Mouse (Mus musculus) ES-E14 (cell line): ENCODE data around the gene Pde4d.

Source experiments
- CHD2 ChIP-seq: IDR thresholded peaks from 2 replicates; pipeline ENCODE4 v1.6.1; 2014; ENCODE audit warnings: mild to moderate bottlenecking, low read depth, low read length, inconsistent platforms
- MAFK ChIP-seq: IDR thresholded peaks from 2 replicates; pipeline ENCODE4 v1.6.1; 2014; ENCODE audit warnings: mild to moderate bottlenecking, low read depth, low read length, inconsistent platforms; ENCODE audit not compliant: insufficient read depth
- ZC3H11A ChIP-seq: IDR thresholded peaks from 2 replicates; pipeline ENCODE4 v1.6.1; 2012; ENCODE audit warnings: low read depth, mild to moderate bottlenecking, inconsistent platforms, low read length, borderline replicate concordance
- ZNF384 ChIP-seq: IDR thresholded peaks from 2 replicates; pipeline ENCODE4 v1.6.1; 2012; ENCODE audit warnings: low read depth, low read length, inconsistent platforms

- TF ChIP-seq ZC3H11A (no peak), CHD2 (no peak), ZNF384 (no peak), MAFK (no peak)
Measured at GRCm38 (mm10) chr13:108453064-108453919, 3.5 kb downstream of the Pde4d start.
